Mouse (Mus musculus) stomach, embryonic 14.5 days (tissue): ENCODE measurements around the gene Tmub1. TPM values are rescaled to one million over a fixed set of nuclear protein-coding genes. Genes with fewer than 3 reads are reported as not detected.
A peak's percentile ranks its signal among the peaks of the same experiment; 100 is the strongest.

Source experiments
- ATAC-seq: fragments of 200-750 bp; cut with Nextera tagmentation; 2 replicates; pipeline ENCODE4 v1.8.0; 2017; ENCODE audit warnings: low read depth, moderate TSS enrichment; ENCODE audit not compliant: insufficient number of reproducible peaks, insufficient read depth, low FRiP score
- H3K27ac ChIP-seq: fragments of 300-500 bp; sonication (generic); 2 replicates; pipeline ENCODE4 v1.5.1; 2014; ENCODE audit warnings: mild to moderate bottlenecking, low read length, moderate library complexity, mixed read lengths
- H3K27me3 ChIP-seq: fragments of 300-500 bp; sonication (generic); 2 replicates; pipeline ENCODE4 v1.6.1; 2014; ENCODE audit warnings: low read length, control low read depth, mixed read lengths; ENCODE audit not compliant: control insufficient read depth, insufficient read depth
- H3K36me3 ChIP-seq: fragments of 300-500 bp; sonication (generic); 2 replicates; pipeline ENCODE4 v1.6.1; 2014; ENCODE audit warnings: mild to moderate bottlenecking, control low read depth, low read length, moderate library complexity, mixed read lengths; ENCODE audit not compliant: control insufficient read depth, insufficient read depth
- H3K4me1 ChIP-seq: fragments of 300-500 bp; sonication (generic); 2 replicates; pipeline ENCODE4 v1.6.1; 2014; ENCODE audit warnings: low read length, control low read depth, mixed read lengths; ENCODE audit not compliant: control insufficient read depth, insufficient read depth
- H3K4me2 ChIP-seq: fragments of 300-500 bp; sonication (generic); replicated peaks from 2 replicates; pipeline ENCODE4 v1.6.1; 2014; ENCODE audit warnings: low read depth, low read length, control low read depth
- H3K4me3 ChIP-seq: fragments of 300-500 bp; sonication (generic); 2 replicates; pipeline ENCODE4 v1.5.1; 2014; ENCODE audit warnings: low read depth, low read length, control low read depth
- H3K9ac ChIP-seq: fragments of 300-500 bp; sonication (generic); replicated peaks from 2 replicates; pipeline ENCODE4 v1.6.1; 2014; ENCODE audit warnings: low read depth, mild to moderate bottlenecking, control low read depth, low read length, moderate library complexity, mixed read lengths
- H3K9me3 ChIP-seq: fragments of 300-500 bp; sonication (generic); 2 replicates; pipeline ENCODE4 v1.6.1; 2016; ENCODE audit warnings: low read depth, low read length, control low read depth; ENCODE audit not compliant: control insufficient read depth
- WGBS: fragments of 180-500 bp; shearing (Covaris S2); extraction: QIAGEN DNeasy Blood & Tissue Kit; methylation state at CpG from one replicate; pipeline ENCODE4 v1.1.7; 2014; 5-methylcytosine and 5-hydroxymethylcytosine counted together
- polyA plus RNA-seq: library from polyadenylated mRNA; unstranded; fragments of >200 nt; fragmentation: Nextera tagmentation; extraction: Ambion mirVana; gene quantifications from 2 replicates; pipeline ENCODE4 v1.2.1, GENCODE M21; 2014

Tmub1 gene
- polyA plus RNA-seq, 1 experiment from 2014 or later = 27.6 TPM

- Histone ChIP-seq H3K9me3 (no peaks in the 10 kb centered on the region), H3K4me3 (no peak overlapping the region), H3K27ac (no peak overlapping the region), H3K36me3 (peaks cover 51% of the 10 kb centered on the region), H3K4me2 (no peak overlapping the region), H3K27me3 (no peaks in the 10 kb centered on the region), H3K4me1 (peaks cover 11% of the 10 kb centered on the region), H3K9ac (no peak overlapping the region)
- no peak for ATAC-seq
- 91% methylated on average over 8 of the region's 8 CpGs for WGBS
These were observed 6.5 kb downstream of the Tmub1 start for GRCm38 (mm10) chr5:24441187-24441586.

DNA sequence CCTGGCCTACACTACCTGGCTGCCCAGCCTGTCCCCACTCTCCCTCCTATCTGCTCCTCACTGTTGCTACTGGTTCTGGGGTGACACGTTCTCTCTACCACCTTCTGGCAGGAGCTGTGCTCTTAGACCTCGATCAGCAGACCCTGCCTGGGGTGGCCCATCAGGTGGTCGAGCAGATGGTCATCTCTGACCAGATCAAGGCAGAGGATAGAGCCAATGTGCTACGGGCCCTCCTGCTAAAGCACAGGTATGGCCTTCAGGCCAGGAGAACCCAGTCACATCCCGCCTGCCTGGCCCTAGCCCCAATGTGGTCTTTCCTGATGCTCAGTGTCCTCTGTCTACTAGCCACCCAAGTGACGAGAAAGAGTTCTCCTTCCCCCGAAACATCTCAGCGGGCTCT lies 13.7 kb downstream of the Tmub1 start:
- WGBS = 87% methylated on average over 8 of the region's 8 CpGs

DNA sequence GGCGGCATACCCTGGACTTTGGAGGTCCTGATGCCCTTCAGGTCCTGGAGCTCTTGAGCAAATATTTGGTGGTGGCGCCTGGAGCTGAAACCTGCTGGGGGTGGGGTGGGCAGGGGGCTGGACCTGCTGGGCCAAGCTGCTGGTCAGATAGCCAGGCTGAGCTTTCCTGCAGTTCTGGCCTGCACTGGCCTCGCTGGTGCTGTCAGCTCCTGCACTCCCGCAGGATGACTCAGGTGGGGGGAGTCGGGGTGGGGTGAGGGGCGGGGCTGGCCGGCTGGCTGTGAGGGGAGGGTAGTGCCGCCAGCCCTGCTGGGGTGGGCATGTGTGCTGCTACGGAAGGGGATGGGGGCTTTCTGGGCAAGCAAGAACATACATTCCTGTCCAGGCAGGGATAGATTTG lies 19.1 kb downstream of the Tmub1 start:
- peaks cover 43% of the 10 kb centered on the region for H3K36me3 ChIP-seq
- no peaks in the 10 kb centered on the region for H3K27me3 ChIP-seq
- 18% methylated on average over 9 of the region's 9 CpGs for WGBS
- H3K4me3 ChIP-seq = peak overlapping the region; percentile 16
- no peaks in the 10 kb centered on the region for H3K9me3 ChIP-seq
- H3K4me2 ChIP-seq = peak overlapping the region; percentile 96
- H3K27ac ChIP-seq = peak overlapping the region; percentile 79; the same call in 1 of the 2 replicates
- peaks cover 32% of the 10 kb centered on the region for H3K4me1 ChIP-seq
- ATAC-seq = no peak; the same call in 1 of the 2 replicates
- no peak overlapping the region for H3K9ac ChIP-seq

More for the DNA sequence above, 13.7 kb downstream of the Tmub1 start:
- H3K27me3 ChIP-seq = no peaks in the 10 kb centered on the region
- no peak overlapping the region for H3K9ac ChIP-seq
- ATAC-seq = no peak
- no peak overlapping the region for H3K4me3 ChIP-seq
- H3K4me1 ChIP-seq = no peaks in the 10 kb centered on the region
- H3K4me2 ChIP-seq = no peak overlapping the region
- no peaks in the 10 kb centered on the region for H3K9me3 ChIP-seq
- peaks cover 84% of the 10 kb centered on the region for H3K36me3 ChIP-seq
- no peak overlapping the region for H3K27ac ChIP-seq

GRCm38 (mm10) chr5:24427981-24428402 lies 19.7 kb downstream of the Tmub1 start:
- no peak overlapping the region for H3K9ac ChIP-seq
- 10% methylated on average over 15 of the region's 15 CpGs for WGBS

DNA sequence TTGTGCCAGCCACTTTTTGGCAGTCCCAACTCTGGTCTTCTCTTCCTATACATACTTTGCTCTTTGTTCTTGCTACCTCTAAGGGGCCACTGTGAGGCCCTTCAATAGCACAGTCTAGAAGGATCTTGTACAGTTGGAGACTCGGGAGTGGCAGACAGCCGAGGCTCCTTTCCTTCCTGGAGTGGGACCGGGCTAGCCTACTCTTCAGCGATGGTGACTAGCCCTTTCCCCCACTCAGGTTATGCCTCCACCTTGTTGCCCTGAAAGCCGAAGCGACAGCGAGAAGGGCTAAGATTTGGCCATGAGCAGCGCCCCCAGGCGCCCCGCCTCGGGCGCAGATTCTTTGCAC lies 20.4 kb downstream of the Tmub1 start:
- peak overlapping the region; percentile 96 for H3K4me2 ChIP-seq
- 0 out of 2 replicates have a peak overlapping the region, but pooled peaks have one; percentile 21 for H3K9ac ChIP-seq
- H3K4me3 ChIP-seq = peak overlapping the region; percentile 3; the same call in 1 of the 2 replicates
- no peaks in the 10 kb centered on the region for H3K9me3 ChIP-seq
- ATAC-seq = no peak
- H3K27ac ChIP-seq = peak overlapping the region; percentile 53; the same call in 1 of the 2 replicates
- WGBS = 19% methylated on average over 12 of the region's 12 CpGs
- H3K36me3 ChIP-seq = peaks cover 29% of the 10 kb centered on the region
- H3K4me1 ChIP-seq = peaks cover 39% of the 10 kb centered on the region
- H3K27me3 ChIP-seq = no peaks in the 10 kb centered on the region

More at GRCm38 (mm10) chr5:24427981-24428402, 19.7 kb downstream of the Tmub1 start:
- Histone ChIP-seq H3K36me3 (peaks cover 37% of the 10 kb centered on the region), H3K27me3 (no peaks in the 10 kb centered on the region), H3K4me1 (peaks cover 32% of the 10 kb centered on the region), H3K4me2 (peak overlapping the region; percentile 96), H3K9me3 (no peaks in the 10 kb centered on the region), H3K27ac (peak overlapping the region; percentile 79), H3K4me3 (peak overlapping the region; percentile 16)
- ATAC-seq = peak; percentile 50

DNA sequence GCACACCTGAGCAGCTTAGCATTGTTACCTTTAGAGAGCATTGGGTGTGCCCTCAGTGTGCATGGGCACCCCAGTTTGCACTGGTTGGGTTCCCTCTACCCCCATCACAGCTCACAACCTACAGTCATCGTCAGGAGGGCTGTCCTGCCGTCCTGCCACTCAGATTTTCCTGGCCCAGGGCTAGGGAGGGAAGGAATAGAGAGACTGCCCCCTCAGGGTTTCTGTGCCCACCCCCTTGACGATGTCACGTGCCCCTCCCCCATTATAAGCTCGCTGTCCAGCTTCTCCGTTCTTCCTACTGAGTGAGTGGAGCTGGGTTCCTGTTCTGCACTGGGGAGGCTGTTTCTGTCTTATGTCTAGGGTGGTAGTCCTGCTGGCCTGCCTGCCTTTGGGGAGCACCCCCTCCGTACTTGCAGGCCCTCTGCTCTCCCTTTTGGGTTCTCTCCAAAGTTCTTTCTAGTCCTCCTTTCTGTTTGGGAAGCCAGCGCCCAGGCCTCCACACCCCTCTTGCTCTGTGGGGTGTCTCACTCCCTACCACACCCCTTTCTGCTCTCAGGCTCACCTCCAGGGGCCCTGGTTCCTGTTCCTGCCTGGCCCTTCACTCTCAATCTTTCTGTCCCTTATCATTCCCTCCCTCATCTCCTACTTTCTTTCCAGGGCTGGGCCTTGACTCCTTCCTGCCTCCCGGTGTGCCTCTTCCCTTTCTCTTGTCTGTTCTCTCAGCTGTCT lies 20.9 kb downstream of the Tmub1 start:
- Histone ChIP-seq H3K9ac (no peak overlapping the region), H3K36me3 (peaks cover 24% of the 10 kb centered on the region), H3K27me3 (no peaks in the 10 kb centered on the region), H3K4me3 (peak overlapping the region; percentile 67), H3K9me3 (no peaks in the 10 kb centered on the region), H3K27ac (peak overlapping the region; percentile 53; the same call in 1 of the 2 replicates), H3K4me1 (peaks cover 40% of the 10 kb centered on the region), H3K4me2 (peak overlapping the region; percentile 96)
- no peak for ATAC-seq
- WGBS = 18% methylated on average over 9 of the region's 9 CpGs

GRCm38 (mm10) chr5:24426037-24426432 lies 21.6 kb downstream of the Tmub1 start:
- Histone ChIP-seq H3K4me2 (peak overlapping the region; percentile 96), H3K9ac (peak overlapping the region; percentile 71), H3K4me1 (peaks cover 40% of the 10 kb centered on the region), H3K27me3 (no peaks in the 10 kb centered on the region), H3K27ac (no peak overlapping the region; the same call in 1 of the 2 replicates), H3K4me3 (peak overlapping the region; percentile 67), H3K9me3 (no peaks in the 10 kb centered on the region), H3K36me3 (peaks cover 17% of the 10 kb centered on the region)
- 2% methylated on average over 10 of the region's 10 CpGs for WGBS
- ATAC-seq = no peak

DNA sequence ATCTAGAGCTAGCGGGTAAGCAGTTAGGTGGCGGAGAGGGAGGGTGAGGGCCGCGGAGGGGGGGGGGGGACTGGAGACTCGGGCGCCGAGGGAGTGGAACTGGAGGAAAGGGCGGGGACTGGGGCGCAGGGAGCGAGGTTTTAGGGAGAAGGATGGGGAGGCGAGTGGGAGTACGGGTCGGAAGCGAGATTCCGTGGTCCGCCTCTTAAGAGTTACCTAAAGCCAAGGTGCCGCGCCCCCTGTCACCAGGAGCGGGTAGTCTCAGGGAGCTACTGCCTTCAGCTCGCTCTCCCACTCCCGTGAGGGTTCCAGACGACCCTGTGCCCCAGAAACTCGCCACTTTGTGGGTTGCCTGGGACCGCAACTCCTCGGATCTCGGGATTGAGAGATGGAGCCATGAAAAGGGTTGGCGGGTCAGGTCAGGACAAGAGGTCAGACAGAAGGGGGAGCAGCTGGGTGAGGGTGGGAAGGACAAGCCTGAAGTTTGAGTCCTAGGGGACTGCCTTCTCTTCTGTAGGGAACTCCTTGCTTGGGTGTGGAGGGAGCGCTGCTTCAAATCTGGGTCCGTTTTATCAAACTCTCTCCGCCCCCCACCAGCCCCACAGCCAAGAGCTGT lies 22.1 kb downstream of the Tmub1 start:
- Histone ChIP-seq H3K4me2 (peak overlapping the region; percentile 96), H3K9me3 (no peaks in the 10 kb centered on the region), H3K4me3 (peak overlapping the region; percentile 67), H3K27ac (peak overlapping the region; percentile 93), H3K27me3 (no peaks in the 10 kb centered on the region), H3K4me1 (peaks cover 40% of the 10 kb centered on the region), H3K36me3 (peaks cover 12% of the 10 kb centered on the region), H3K9ac (peak overlapping the region; percentile 71)
- ATAC-seq = no peak
- under 1% methylated on average over 26 of the region's 30 CpGs for WGBS
